Mouse (Mus musculus) liver, embryonic 16.5 days (tissue): ENCODE measurements around the gene Fam169b. TPM values are rescaled to one million over a fixed set of nuclear protein-coding genes. Genes with fewer than 3 reads are reported as not detected.

ENCODE experiments used
- ATAC-seq: fragments of 200-750 bp; cut with Nextera tagmentation; 2 replicates; pipeline ENCODE4 v1.8.0; 2017; ENCODE audit warnings: low read depth, mild to moderate bottlenecking, moderate number of reproducible peaks, moderate library complexity
- H3K27ac ChIP-seq: fragments of 300-500 bp; sonication (generic); 2 replicates; pipeline ENCODE4 v1.5.1; 2014; ENCODE audit warnings: mild to moderate bottlenecking, low read length
- H3K27me3 ChIP-seq: fragments of 300-500 bp; sonication (generic); 2 replicates; pipeline ENCODE4 v1.6.1; 2014; ENCODE audit warnings: low read depth, low read length, mixed read lengths; ENCODE audit not compliant: control insufficient read depth, insufficient read depth
- H3K36me3 ChIP-seq: fragments of 300-500 bp; sonication (generic); 2 replicates; pipeline ENCODE4 v1.6.1; 2014; ENCODE audit warnings: mild to moderate bottlenecking; ENCODE audit not compliant: control insufficient read depth, insufficient read depth
- H3K4me1 ChIP-seq: fragments of 300-500 bp; sonication (generic); 2 replicates; pipeline ENCODE4 v1.6.1; 2014; ENCODE audit warnings: low read depth, low read length, mixed read lengths; ENCODE audit not compliant: control insufficient read depth
- H3K4me2 ChIP-seq: fragments of 300-500 bp; sonication (generic); 2 replicates; pipeline ENCODE4 v1.6.1; 2014; ENCODE audit warnings: low read depth, low read length, mixed read lengths
- H3K4me3 ChIP-seq: fragments of 300-500 bp; sonication (generic); 2 replicates; pipeline ENCODE4 v1.5.1; 2014; ENCODE audit warnings: low read depth, mild to moderate bottlenecking, low read length
- H3K9ac ChIP-seq: fragments of 300-500 bp; sonication (generic); 2 replicates; pipeline ENCODE4 v1.6.1; 2014; ENCODE audit warnings: low read depth, low read length
- H3K9me3 ChIP-seq: fragments of 300-500 bp; sonication (generic); replicated peaks from 2 replicates; pipeline ENCODE4 v1.6.1; 2016; ENCODE audit warnings: low read length; ENCODE audit not compliant: control insufficient read depth
- WGBS: fragments of 180-500 bp; shearing (Covaris S2); extraction: QIAGEN DNeasy Blood & Tissue Kit; methylation state at CpG from one replicate; pipeline ENCODE4 v1.1.7; 2014; ENCODE audit not compliant: insufficient replicate concordance; 5-methylcytosine and 5-hydroxymethylcytosine counted together
- polyA plus RNA-seq: library from polyadenylated mRNA; unstranded; fragments of >200 nt; fragmentation: Nextera tagmentation; extraction: Ambion mirVana; gene quantifications from 2 replicates; pipeline ENCODE4 v1.2.1, GENCODE M21; 2015

The Fam169b gene
- polyA plus RNA-seq, 1 experiment from 2014 or later, result 0.54 TPM

DNA sequence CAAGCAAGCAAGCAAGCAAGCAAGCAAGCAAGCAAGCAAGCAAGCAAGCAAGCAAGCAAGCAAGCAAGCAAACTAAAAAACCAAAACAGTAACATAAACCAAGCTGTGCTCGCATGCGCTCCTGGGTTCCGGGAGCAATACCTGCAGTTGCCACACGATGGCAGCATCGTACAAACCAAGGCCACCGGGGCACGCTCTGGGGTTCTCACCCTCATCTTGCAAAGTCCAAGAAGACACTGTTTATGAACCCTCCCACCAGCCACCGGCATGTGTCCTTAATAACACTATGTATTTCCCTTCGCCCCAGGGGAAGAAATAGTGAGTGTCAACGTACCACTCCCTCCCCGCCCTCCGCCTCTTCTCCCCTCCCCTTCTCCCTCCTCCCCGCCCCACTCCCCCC lies 96.1 kb downstream of the Fam169b start:
- H3K9ac ChIP-seq, result no peak overlapping the region
- H3K27ac ChIP-seq, result no peak overlapping the region
- no peaks in the 10 kb centered on the region for H3K4me1 ChIP-seq
- no peak overlapping the region for H3K4me3 ChIP-seq
- H3K4me2 ChIP-seq, result no peak overlapping the region
- no peak for ATAC-seq
- WGBS, result 0% methylated on average over 10 of the region's 13 CpGs
- no peaks in the 10 kb centered on the region for H3K36me3 ChIP-seq
- H3K9me3 ChIP-seq, result no peaks in the 10 kb centered on the region
- no peaks in the 10 kb centered on the region; the same call in 1 of the 2 replicates for H3K27me3 ChIP-seq

DNA sequence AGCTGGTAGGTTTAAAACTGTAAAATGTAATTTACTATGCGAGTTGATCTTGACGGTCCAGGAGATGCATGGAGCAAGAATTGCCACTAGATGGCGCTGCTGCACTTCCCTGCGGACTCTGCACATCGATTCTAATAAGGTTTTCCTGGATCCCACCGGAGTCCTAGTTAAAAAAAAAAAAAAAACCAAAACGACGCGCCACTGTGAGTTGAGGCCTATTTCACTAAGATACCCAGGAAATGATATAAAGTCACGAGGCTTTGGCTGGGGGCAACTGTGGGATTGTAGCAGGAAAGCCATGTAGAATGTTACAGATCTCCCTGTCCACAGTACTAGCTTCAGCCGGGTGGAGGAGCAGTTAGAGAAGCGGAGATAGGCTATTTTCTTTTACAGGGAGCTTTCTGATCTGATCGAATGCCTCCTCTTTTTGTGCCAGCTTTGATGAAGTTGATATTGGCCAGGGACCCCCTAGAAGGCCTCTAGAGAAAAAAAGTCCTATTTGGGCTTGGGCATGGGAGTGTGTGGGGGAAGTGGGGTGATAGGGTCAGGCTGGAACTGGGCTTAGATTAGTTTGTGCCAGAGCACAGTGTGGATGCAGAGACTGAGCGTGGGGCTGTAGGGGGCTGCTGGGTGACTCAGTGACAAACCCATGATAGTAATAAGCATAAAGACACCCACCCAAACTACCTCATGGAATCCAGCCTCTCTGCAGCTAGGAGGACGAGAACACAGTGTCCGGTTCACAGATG lies 100.6 kb downstream of the Fam169b start:
- Histone ChIP-seq H3K4me3 (no peak overlapping the region), H3K4me2 (no peak overlapping the region), H3K36me3 (no peaks in the 10 kb centered on the region), H3K27me3 (no peaks in the 10 kb centered on the region; the same call in 1 of the 2 replicates), H3K27ac (no peak overlapping the region), H3K9me3 (no peaks in the 10 kb centered on the region), H3K4me1 (no peaks in the 10 kb centered on the region), H3K9ac (no peak overlapping the region)
- ATAC-seq, result no peak
- 13% methylated on average over 16 of the region's 16 CpGs for WGBS

DNA sequence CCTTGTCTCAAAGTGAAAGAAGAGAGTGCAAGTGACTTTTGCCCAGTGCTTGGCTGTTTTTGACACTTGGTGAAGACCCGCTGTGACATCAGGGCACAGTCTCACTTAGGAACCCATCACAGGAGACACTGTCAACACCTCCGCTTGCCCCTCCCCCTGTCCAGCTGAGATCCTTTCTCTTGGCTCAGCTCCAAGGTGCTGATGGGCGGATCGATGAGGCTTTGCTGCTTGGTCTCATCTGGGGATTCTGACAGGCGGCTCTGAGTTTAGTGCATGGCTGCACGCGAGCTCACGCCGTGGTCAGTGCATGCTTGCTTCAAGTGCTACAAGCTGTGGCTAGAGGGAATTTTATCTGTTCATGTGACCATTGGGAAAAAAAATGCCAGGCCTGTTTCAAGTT lies 108.5 kb downstream of the Fam169b start:
- ATAC-seq, result no peak
- Histone ChIP-seq H3K4me2 (no peak overlapping the region), H3K4me3 (no peak overlapping the region), H3K27me3 (no peaks in the 10 kb centered on the region), H3K9ac (no peak overlapping the region), H3K27ac (no peak overlapping the region), H3K9me3 (no peaks in the 10 kb centered on the region), H3K36me3 (no peaks in the 10 kb centered on the region), H3K4me1 (no peaks in the 10 kb centered on the region)
- 41% methylated on average over 9 of the region's 9 CpGs for WGBS

DNA sequence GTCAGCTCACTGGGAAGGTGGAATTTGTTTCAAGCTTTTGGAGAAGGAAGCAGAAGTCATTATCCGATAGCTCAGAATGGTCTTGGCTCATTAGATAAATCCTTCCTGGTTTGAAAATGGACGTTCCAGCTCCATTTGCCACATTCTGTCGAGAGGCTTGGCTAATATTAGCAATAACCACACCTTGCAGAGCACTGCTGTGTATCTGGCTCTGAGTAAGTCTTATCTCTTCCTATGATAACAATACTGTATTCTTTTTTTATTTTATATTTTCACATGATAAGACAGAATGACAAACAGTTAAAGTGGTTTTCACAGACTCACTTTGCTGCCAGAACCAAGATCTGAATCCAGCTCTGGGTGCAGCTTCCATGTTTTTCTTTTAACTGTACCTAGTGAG lies 113.1 kb downstream of the Fam169b start:
- H3K9me3 ChIP-seq, result no peaks in the 10 kb centered on the region
- no peak overlapping the region for H3K4me3 ChIP-seq
- 57% methylated on average over 3 of the region's 3 CpGs for WGBS
- no peak overlapping the region for H3K27ac ChIP-seq
- H3K9ac ChIP-seq, result no peak overlapping the region
- no peaks in the 10 kb centered on the region for H3K4me1 ChIP-seq
- H3K36me3 ChIP-seq, result no peaks in the 10 kb centered on the region
- H3K4me2 ChIP-seq, result no peak overlapping the region
- no peaks in the 10 kb centered on the region for H3K27me3 ChIP-seq
- ATAC-seq, result no peak

DNA sequence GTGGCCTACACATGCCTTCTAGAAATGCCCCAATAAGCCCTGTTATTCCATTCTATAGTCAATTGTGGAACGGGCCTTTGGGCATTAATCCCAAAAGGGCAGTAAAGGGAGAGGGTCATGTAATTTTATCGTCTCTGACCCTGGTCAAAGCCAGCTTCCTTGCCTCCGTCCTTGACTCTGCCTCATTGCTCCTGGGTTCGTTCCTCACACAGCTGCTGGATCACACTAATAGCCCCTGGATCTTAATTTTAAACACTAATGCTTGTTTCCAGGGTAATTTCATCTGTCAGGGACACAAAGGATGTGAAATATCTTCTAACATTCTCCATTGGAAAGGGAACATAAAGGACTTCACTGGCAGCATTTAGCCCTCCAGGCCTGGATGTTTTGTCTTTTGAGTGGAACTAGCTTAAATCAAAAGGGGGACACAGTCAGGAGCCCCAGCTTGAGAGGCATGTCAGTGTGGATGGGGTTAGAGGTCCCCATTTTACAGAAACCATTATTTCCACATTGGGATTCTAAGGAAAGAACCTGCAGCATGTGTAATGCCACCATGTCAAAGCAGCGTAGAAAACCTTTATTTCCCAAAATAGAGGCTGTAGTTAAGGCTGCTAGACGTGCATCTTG lies 122.2 kb downstream of the Fam169b start:
- H3K27me3 ChIP-seq, result no peaks in the 10 kb centered on the region
- H3K4me2 ChIP-seq, result no peak overlapping the region
- H3K9me3 ChIP-seq, result no peaks in the 10 kb centered on the region
- no peak for ATAC-seq
- no peaks in the 10 kb centered on the region for H3K36me3 ChIP-seq
- H3K27ac ChIP-seq, result no peak overlapping the region
- H3K4me1 ChIP-seq, result no peaks in the 10 kb centered on the region
- no peak overlapping the region for H3K4me3 ChIP-seq
- no peak overlapping the region for H3K9ac ChIP-seq
- 49% methylated on average over 6 of the region's 6 CpGs for WGBS

DNA sequence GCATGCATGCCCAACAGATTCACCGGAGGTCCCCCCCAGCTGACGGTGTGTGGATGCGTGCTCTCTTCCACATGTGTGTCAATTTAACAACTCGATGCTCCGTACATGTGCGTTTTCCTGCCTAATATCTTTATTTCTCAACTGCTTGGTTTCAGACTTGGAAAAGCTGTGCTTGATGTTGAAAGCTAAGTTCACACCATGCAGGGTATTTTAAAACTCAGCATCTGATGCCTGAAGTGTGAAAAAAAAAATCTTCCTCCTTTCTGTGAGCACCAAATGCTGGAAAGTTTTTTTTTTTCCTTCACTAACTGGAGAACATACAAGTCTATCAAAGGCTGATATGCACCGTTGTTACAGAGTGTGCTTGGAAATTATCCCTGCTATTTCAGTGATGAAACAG lies 126.9 kb downstream of the Fam169b start:
- Histone ChIP-seq H3K4me1 (no peaks in the 10 kb centered on the region), H3K9me3 (no peaks in the 10 kb centered on the region), H3K27ac (no peak overlapping the region), H3K27me3 (no peaks in the 10 kb centered on the region), H3K9ac (no peak overlapping the region), H3K4me2 (no peak overlapping the region), H3K4me3 (no peak overlapping the region), H3K36me3 (no peaks in the 10 kb centered on the region)
- 76% methylated on average over 7 of the region's 7 CpGs for WGBS
- no peak for ATAC-seq

DNA sequence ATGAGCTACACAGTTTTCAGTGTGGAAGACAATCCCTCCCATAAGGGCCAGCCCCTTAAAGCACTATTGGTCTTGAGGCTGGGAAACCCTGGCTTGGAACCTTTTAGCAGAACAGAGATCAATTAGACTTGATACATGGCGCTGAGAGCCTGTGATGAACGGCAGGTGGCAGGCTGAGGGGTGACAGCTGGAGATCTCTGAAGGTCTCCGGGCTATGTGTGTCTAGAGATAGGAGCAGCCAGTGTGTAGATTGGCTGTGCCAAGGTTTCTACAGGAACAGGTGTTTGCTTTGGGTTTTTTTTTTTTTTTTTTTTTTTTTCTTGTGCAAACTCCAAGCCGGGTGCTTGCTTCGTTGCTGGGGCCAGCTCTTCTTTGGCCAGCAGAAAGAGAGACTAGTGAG lies 135.0 kb downstream of the Fam169b start:
- no peaks in the 10 kb centered on the region for H3K27me3 ChIP-seq

More for the DNA sequence above, 135.0 kb downstream of the Fam169b start:
- no peak for ATAC-seq
- H3K4me1 ChIP-seq, result no peaks in the 10 kb centered on the region
- H3K36me3 ChIP-seq, result no peaks in the 10 kb centered on the region
- H3K4me2 ChIP-seq, result no peak overlapping the region
- H3K9me3 ChIP-seq, result no peaks in the 10 kb centered on the region
- no peak overlapping the region for H3K27ac ChIP-seq
- WGBS, result 55% methylated on average over 5 of the region's 5 CpGs
- H3K4me3 ChIP-seq, result no peak overlapping the region
- no peak overlapping the region for H3K9ac ChIP-seq

Other genes starting within 250 kb of the Fam169b start
- gene Pgpep1l, start 9.6 kb upstream of the Fam169b start, polyA plus RNA-seq, result not detected in 2 replicates